Mouse (Mus musculus): ENCODE measurements at regions not wholly inside any gene's neighbourhood (a gene's known extent, or its start where the extent isn't known, plus 50 kb on each side); places are given as distances from the start of the nearest gene placed in this dataset.

- TF ChIP-seq POLR2A (IDR thresholded peaks at IDR 0.05; ENCODE audit: borderline replicate concordance, extremely low read depth, insufficient read depth, insufficient read length, poor library complexity, severe bottlenecking) (no peak), CTCF (IDR thresholded peaks at IDR 0.05; ENCODE audit: borderline replicate concordance, extremely low read depth, insufficient read depth, insufficient read length) (no peak)
Observed at GRCm38 (mm10) chr12:25400326-25400725, 303.4 kb upstream of the Id2 start.
